ENCODE assay signal across 8 mouse cellular contexts in the genomic region with DNA sequence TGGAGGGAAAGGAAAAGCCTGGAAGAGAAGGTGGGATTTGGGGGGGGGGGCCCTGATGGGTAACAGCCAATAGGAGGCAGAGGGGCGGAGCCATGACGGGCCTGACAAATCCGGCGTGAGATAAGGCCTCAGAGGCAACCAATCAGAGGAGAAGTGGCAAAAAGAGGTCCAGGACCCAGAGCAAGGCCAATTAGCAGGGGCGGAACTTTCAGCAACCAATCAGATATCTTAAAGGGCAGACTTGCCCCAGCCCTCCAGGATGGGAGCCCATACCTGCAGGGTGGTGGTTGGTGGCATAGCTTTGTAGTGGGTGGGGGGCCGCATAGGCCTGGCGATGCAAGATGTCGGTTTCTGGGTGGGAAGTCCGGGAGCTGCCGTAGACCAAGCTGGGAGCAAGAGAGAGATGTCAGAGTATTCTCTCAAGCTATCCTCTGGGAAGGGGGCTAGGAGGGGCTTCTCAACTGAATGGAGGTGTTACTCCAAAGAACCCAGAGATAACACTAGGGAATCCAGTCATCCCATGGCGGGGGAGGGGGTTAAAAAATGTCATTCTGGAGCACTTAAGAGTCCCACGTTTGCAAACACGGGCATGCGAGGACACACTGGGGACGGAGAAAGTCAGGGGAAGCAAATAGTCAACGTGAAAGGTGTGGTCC. TPM values are rescaled to one million over a fixed set of nuclear protein-coding genes. Genes with fewer than 3 reads are reported as not detected.
A peak's percentile ranks its signal among the peaks of the same experiment; 100 is the strongest.
DNase-seq lines count a peak whose midpoint lies in the region; ATAC-seq and TF ChIP-seq lines count a peak whose summit lies in the region.

No protein-coding gene starts in this region.

- no peak for TF ChIP-seq CTCF in E14TG2a.4 (conservative IDR thresholded peaks at IDR 0.05; ENCODE audit: low read length)
- TF ChIP-seq CTCF in bone marrow, adult 2 months (IDR thresholded peaks at IDR 0.05; ENCODE audit: control insufficient read depth, insufficient read depth, low read length), result no peak
- no peak for TF ChIP-seq CTCF in liver, adult 2 months (IDR thresholded peaks at IDR 0.05; ENCODE audit: low read depth, low read length)

- no peaks in the 10 kb centered on the region for H3K27me3 ChIP-seq in E14TG2a.4 (ENCODE audit: insufficient read depth, low read length)
- H3K27me3 ChIP-seq in embryonic facial prominence, embryonic 15.5 days, result no peaks in the 10 kb centered on the region
- no peaks in the 10 kb centered on the region for H3K27me3 ChIP-seq in heart, embryonic 10.5 days (ENCODE audit: insufficient read depth, poor library complexity, severe bottlenecking)
- H3K27me3 ChIP-seq in kidney, embryonic 14.5 days (ENCODE audit: control insufficient read depth, insufficient read depth, low read length), result no peaks in the 10 kb centered on the region
- H3K27me3 ChIP-seq in liver, adult 2 months (ENCODE audit: control insufficient read depth, insufficient read depth, low read length), result no peaks in the 10 kb centered on the region

- 0 out of 2 replicates have a peak, but pooled peaks have one; percentile 9 for ATAC-seq in embryonic facial prominence, embryonic 15.5 days (ENCODE audit: insufficient number of reproducible peaks, low FRiP score, low TSS enrichment, low read depth)
- peak; percentile 32 for ATAC-seq in kidney, embryonic 14.5 days (ENCODE audit: low FRiP score, low TSS enrichment)

- peaks cover 11% of the 10 kb centered on the region for H3K79me2 ChIP-seq in liver, adult 2 months (ENCODE audit: control insufficient read depth, insufficient read depth, low read length)

- peak overlapping the region; percentile 83 for H3K9ac ChIP-seq in embryonic facial prominence, embryonic 15.5 days
- peak overlapping the region; percentile 88; the same call in 1 of the 2 replicates for H3K9ac ChIP-seq in kidney, embryonic 14.5 days (ENCODE audit: low read depth, low read length)
- H3K9ac ChIP-seq in liver, adult 2 months (ENCODE audit: low read depth, low read length), result no peak overlapping the region

- no peak overlapping the region for H3K27ac ChIP-seq in bone marrow, adult 2 months (ENCODE audit: control insufficient read depth, insufficient read depth, low read depth, low read length, poor library complexity)
- peak overlapping the region; percentile 100 for H3K27ac ChIP-seq in embryonic facial prominence, embryonic 15.5 days (replicated peaks)
- peak overlapping the region; percentile 99; the same call in 1 of the 2 replicates for H3K27ac ChIP-seq in heart, embryonic 10.5 days
- peak overlapping the region; percentile 3; the same call in 1 of the 2 replicates for H3K27ac ChIP-seq in kidney, embryonic 14.5 days (ENCODE audit: low read depth, low read length)
- no peak overlapping the region for H3K27ac ChIP-seq in liver, adult 2 months (replicated peaks; ENCODE audit: insufficient read depth, low read depth, low read length)

- H3K9me3 ChIP-seq in E14TG2a.4 (ENCODE audit: low read length), result no peaks in the 10 kb centered on the region
- no peaks in the 10 kb centered on the region for H3K9me3 ChIP-seq in embryonic facial prominence, embryonic 15.5 days (replicated peaks)
- no peaks in the 10 kb centered on the region for H3K9me3 ChIP-seq in heart, embryonic 10.5 days
- no peaks in the 10 kb centered on the region for H3K9me3 ChIP-seq in kidney, embryonic 14.5 days (ENCODE audit: control insufficient read depth, low read length)

- peaks cover 45% of the 10 kb centered on the region for H3K36me3 ChIP-seq in E14TG2a.4 (ENCODE audit: insufficient read depth, low read length)
- peaks cover 43% of the 10 kb centered on the region for H3K36me3 ChIP-seq in embryonic facial prominence, embryonic 15.5 days
- peaks cover 52% of the 10 kb centered on the region for H3K36me3 ChIP-seq in heart, embryonic 10.5 days
- peaks cover 47% of the 10 kb centered on the region for H3K36me3 ChIP-seq in kidney, embryonic 14.5 days (ENCODE audit: control insufficient read depth, insufficient read depth, low read length)
- 0 out of 2 replicates have a peak, but pooled peaks cover 2% of the 10 kb centered on the region for H3K36me3 ChIP-seq in liver, adult 2 months (ENCODE audit: control insufficient read depth, insufficient read depth, low read length)

- 57% methylated on average over 16 of the region's 16 CpGs for WGBS in bone marrow, adult 2 months
- 4% methylated on average over 16 of the region's 16 CpGs for WGBS in embryonic facial prominence, embryonic 15.5 days
- whole genome bisulfite sequencing in heart, embryonic 10.5 days, result 3% methylated on average over 16 of the region's 16 CpGs
- 3% methylated on average over 16 of the region's 16 CpGs for WGBS in kidney, embryonic 14.5 days
- 51% methylated on average over 16 of the region's 16 CpGs for WGBS in liver, adult 2 months

- peak overlapping the region; percentile 94 for H3K4me2 ChIP-seq in embryonic facial prominence, embryonic 15.5 days (replicated peaks)
- H3K4me2 ChIP-seq in kidney, embryonic 14.5 days (replicated peaks; ENCODE audit: low read depth, low read length), result peak overlapping the region; percentile 95

- H3K4me1 ChIP-seq in E14TG2a.4 (replicated peaks; ENCODE audit: low read depth, low read length), result peaks cover 78% of the 10 kb centered on the region
- peaks cover 5% of the 10 kb centered on the region for H3K4me1 ChIP-seq in bone marrow, adult 2 months (ENCODE audit: control insufficient read depth, insufficient read depth, low read length)
- H3K4me1 ChIP-seq in embryonic facial prominence, embryonic 15.5 days, result peaks cover 29% of the 10 kb centered on the region
- H3K4me1 ChIP-seq in heart, embryonic 10.5 days, result peaks cover 59% of the 10 kb centered on the region
- peaks cover 4% of the 10 kb centered on the region; the same call in 1 of the 2 replicates for H3K4me1 ChIP-seq in kidney, embryonic 14.5 days (ENCODE audit: control insufficient read depth, insufficient read depth, low read length)
- H3K4me1 ChIP-seq in liver, adult 2 months (ENCODE audit: control insufficient read depth, insufficient read depth, low read length), result peaks cover 10% of the 10 kb centered on the region

- no peak for TF ChIP-seq POLR2A in bone marrow, adult 2 months (IDR thresholded peaks at IDR 0.05; ENCODE audit: borderline replicate concordance, control insufficient read depth, low read depth, low read length)
- TF ChIP-seq POLR2A in liver, adult 2 months (IDR thresholded peaks at IDR 0.05; ENCODE audit: extremely low read depth, insufficient read depth, low read length), result no peak

- peak overlapping the region; percentile 92 for H3K4me3 ChIP-seq in E14TG2a.4 (replicated peaks; ENCODE audit: low read length)
- peak overlapping the region; percentile 4 for H3K4me3 ChIP-seq in bone marrow, adult 2 months (replicated peaks; ENCODE audit: control insufficient read depth, low read depth, low read length)
- peak overlapping the region; percentile 79 for H3K4me3 ChIP-seq in embryonic facial prominence, embryonic 15.5 days (replicated peaks)
- H3K4me3 ChIP-seq in heart, embryonic 10.5 days, result peak overlapping the region; percentile 78
- H3K4me3 ChIP-seq in kidney, embryonic 14.5 days (ENCODE audit: low read length), result peak overlapping the region; percentile 93
- no peak overlapping the region for H3K4me3 ChIP-seq in liver, adult 2 months (ENCODE audit: insufficient read depth, low read depth, low read length)

- peak; percentile 95 for DNase-seq in heart, embryonic 10.5 days (ENCODE audit: low spot score)
- DNase-seq in liver, adult 2 months (ENCODE audit: extremely low read depth, low read depth, low spot score), result peak; percentile 38
- DNase-seq in neural tube, embryonic 10.5 days (ENCODE audit: extremely low spot score, low spot score), result peak; percentile 79
- peak; percentile 67 for DNase-seq in thymus, postnatal 0 days (ENCODE audit: low spot score)

RNA-seq across cellular contexts. Expression of a gene that starts 1.6 kb away (rescaled TPM):
- 8.6 and 14.3 TPM in 2 replicates for polyA plus RNA-seq in bone marrow, adult 2 months (2011; ENCODE audit: insufficient read depth, insufficient read length, low replicate concordance, missing spikeins)
- polyA plus RNA-seq in embryonic facial prominence, embryonic 15.5 days (2015; fragmentation: Nextera tagmentation; extraction: Ambion mirVana), result 11.9 and 12.1 TPM in 2 replicates
- polyA plus RNA-seq in heart, embryonic 10.5 days (2016; fragmentation: Nextera tagmentation; extraction: Ambion mirVana), result 8.8 and 13.3 TPM in 2 replicates
- 16.3 and 18.9 TPM in 2 replicates for polyA plus RNA-seq in kidney, embryonic 14.5 days (2014; fragmentation: Nextera tagmentation; extraction: Ambion mirVana)
- total RNA-seq in liver, adult 2 months (2014; rRNA removed), result 1.2 and 1.7 TPM in 2 replicates
- polyA plus RNA-seq in liver, adult 2 months (2012; rRNA removed), result 2.7 and 3.7 TPM in 2 replicates
- polyA plus RNA-seq in thymus, postnatal 0 days (2015; fragmentation: Nextera tagmentation; extraction: Ambion mirVana), result 7.6 and 9.0 TPM in 2 replicates

RNA-seq across cellular contexts. Expression of a gene that starts 11.2 kb away (rescaled TPM):
- polyA plus RNA-seq in bone marrow, adult 2 months (2011; ENCODE audit: insufficient read depth, insufficient read length, low replicate concordance, missing spikeins), result 31.8 and 44.8 TPM in 2 replicates
- 68.5 and 73.6 TPM in 2 replicates for polyA plus RNA-seq in embryonic facial prominence, embryonic 15.5 days (2015; fragmentation: Nextera tagmentation; extraction: Ambion mirVana)
- 59.9 and 65.2 TPM in 2 replicates for polyA plus RNA-seq in heart, embryonic 10.5 days (2016; fragmentation: Nextera tagmentation; extraction: Ambion mirVana)
- 65.3 and 75.0 TPM in 2 replicates for polyA plus RNA-seq in kidney, embryonic 14.5 days (2014; fragmentation: Nextera tagmentation; extraction: Ambion mirVana)
- 20.1 and 22.8 TPM in 2 replicates for total RNA-seq in liver, adult 2 months (2014; rRNA removed)
- 31.4 and 35.8 TPM in 2 replicates for polyA plus RNA-seq in liver, adult 2 months (2012; rRNA removed)
- 84.4 and 86.3 TPM in 2 replicates for polyA plus RNA-seq in thymus, postnatal 0 days (2015; fragmentation: Nextera tagmentation; extraction: Ambion mirVana)

RNA-seq across cellular contexts. Expression of a gene that starts 11.4 kb away (rescaled TPM):
- 13.8 and 18.2 TPM in 2 replicates for polyA plus RNA-seq in bone marrow, adult 2 months (2011; ENCODE audit: insufficient read depth, insufficient read length, low replicate concordance, missing spikeins)
- 26.0 and 26.9 TPM in 2 replicates for polyA plus RNA-seq in embryonic facial prominence, embryonic 15.5 days (2015; fragmentation: Nextera tagmentation; extraction: Ambion mirVana)
- 15.0 and 16.8 TPM in 2 replicates for polyA plus RNA-seq in heart, embryonic 10.5 days (2016; fragmentation: Nextera tagmentation; extraction: Ambion mirVana)
- 27.0 and 27.3 TPM in 2 replicates for polyA plus RNA-seq in kidney, embryonic 14.5 days (2014; fragmentation: Nextera tagmentation; extraction: Ambion mirVana)
- total RNA-seq in liver, adult 2 months (2014; rRNA removed), result 26.1 and 32.8 TPM in 2 replicates
- polyA plus RNA-seq in liver, adult 2 months (2012; rRNA removed), result 74.1 and 83.8 TPM in 2 replicates
- 9.9 and 10.0 TPM in 2 replicates for polyA plus RNA-seq in thymus, postnatal 0 days (2015; fragmentation: Nextera tagmentation; extraction: Ambion mirVana)

RNA-seq across cellular contexts. Expression of a gene that starts 33.3 kb away (rescaled TPM):
- 11.0 and 14.9 TPM in 2 replicates for polyA plus RNA-seq in bone marrow, adult 2 months (2011; ENCODE audit: insufficient read depth, insufficient read length, low replicate concordance, missing spikeins)
- 41.3 and 47.6 TPM in 2 replicates for polyA plus RNA-seq in embryonic facial prominence, embryonic 15.5 days (2015; fragmentation: Nextera tagmentation; extraction: Ambion mirVana)
- polyA plus RNA-seq in heart, embryonic 10.5 days (2016; fragmentation: Nextera tagmentation; extraction: Ambion mirVana), result 50.5 and 57.5 TPM in 2 replicates
- polyA plus RNA-seq in kidney, embryonic 14.5 days (2014; fragmentation: Nextera tagmentation; extraction: Ambion mirVana), result 31.8 and 35.2 TPM in 2 replicates
- total RNA-seq in liver, adult 2 months (2014; rRNA removed), result 8.9 and 13.9 TPM in 2 replicates
- polyA plus RNA-seq in liver, adult 2 months (2012; rRNA removed), result 53.4 and 54.9 TPM in 2 replicates
- polyA plus RNA-seq in thymus, postnatal 0 days (2015; fragmentation: Nextera tagmentation; extraction: Ambion mirVana), result 35.8 and 37.0 TPM in 2 replicates

RNA-seq across cellular contexts. Expression of a gene that starts 34.9 kb away (rescaled TPM):
- 45.6 and 72.1 TPM in 2 replicates for polyA plus RNA-seq in bone marrow, adult 2 months (2011; ENCODE audit: insufficient read depth, insufficient read length, low replicate concordance, missing spikeins)
- polyA plus RNA-seq in embryonic facial prominence, embryonic 15.5 days (2015; fragmentation: Nextera tagmentation; extraction: Ambion mirVana), result 40.7 and 41.9 TPM in 2 replicates
- 40.5 and 41.0 TPM in 2 replicates for polyA plus RNA-seq in heart, embryonic 10.5 days (2016; fragmentation: Nextera tagmentation; extraction: Ambion mirVana)
- 46.5 and 54.0 TPM in 2 replicates for polyA plus RNA-seq in kidney, embryonic 14.5 days (2014; fragmentation: Nextera tagmentation; extraction: Ambion mirVana)
- total RNA-seq in liver, adult 2 months (2014; rRNA removed), result 4.4 and 9.7 TPM in 2 replicates
- 25.7 and 31.8 TPM in 2 replicates for polyA plus RNA-seq in liver, adult 2 months (2012; rRNA removed)
- polyA plus RNA-seq in thymus, postnatal 0 days (2015; fragmentation: Nextera tagmentation; extraction: Ambion mirVana), result 19.6 and 20.1 TPM in 2 replicates

Comparison
In these comparisons a context has a peak if more than half of its experiments do, and no peak if none do; other contexts are left out.
1. H3K27ac ChIP-seq: peak in embryonic facial prominence, embryonic 15.5 days (single experiment), heart, embryonic 10.5 days (single experiment) and kidney, embryonic 14.5 days (single experiment); none in bone marrow, adult 2 months (single experiment) and liver, adult 2 months (single experiment).
2. DNase-seq: peak in every context shown above with its lines; median percentile 95 in heart, embryonic 10.5 days; 79 in neural tube, embryonic 10.5 days; 67 in thymus, postnatal 0 days; 38 in liver, adult 2 months.